Mouse (Mus musculus) heart, postnatal 0 days (tissue): Measurements from ENCODE around the gene B3galnt1.

Experiments used
- CTCF ChIP-seq: IDR thresholded peaks from 2 replicates; pipeline ENCODE4 v1.5.1; 2016; ENCODE audit warnings: antibody characterized with exemption, control low read depth, low read depth
- EP300 ChIP-seq: IDR thresholded peaks from 2 replicates; pipeline ENCODE4 v1.6.1; 2016; ENCODE audit warnings: antibody characterized with exemption, low read depth

DNA sequence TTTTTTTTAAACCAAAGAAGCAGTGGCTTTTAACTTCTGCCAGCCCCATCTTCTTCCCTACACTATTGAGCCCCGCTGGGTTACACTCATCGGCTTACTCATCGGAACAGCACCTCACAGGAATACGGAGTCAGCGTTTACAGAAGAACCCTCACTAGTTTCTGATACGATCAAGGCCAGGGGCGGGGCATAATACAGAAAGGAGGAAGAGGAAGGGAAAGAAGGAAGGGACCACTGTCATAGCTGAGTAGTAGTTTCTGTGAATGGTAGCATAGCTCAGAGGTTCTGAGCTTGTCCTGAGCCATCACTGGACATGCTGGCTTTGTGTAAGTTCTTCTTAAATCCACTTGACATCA lies 38.8 kb downstream of the B3galnt1 start:
- TF ChIP-seq CTCF (no peak), EP300 (no peak)
